Mouse (Mus musculus): ENCODE data around the gene Megf9.

- TF ChIP-seq POLR2A (IDR thresholded peaks at IDR 0.05; ENCODE audit: borderline replicate concordance, control insufficient read depth, low read depth, low read length) (no peak), CTCF (IDR thresholded peaks at IDR 0.05; ENCODE audit: control insufficient read depth, insufficient read depth, low read length) (no peak)
Measured at GRCm38 (mm10) chr4:70509565-70509964, 25.2 kb downstream of the Megf9 start.
